Mouse (Mus musculus) kidney, adult 2 months (tissue): ENCODE results near the gene Pgs1.

Experiments used
- CTCF ChIP-seq: fragments of 200-500 bp; conservative IDR thresholded peaks from 2 replicates; pipeline ENCODE4 v1.5.1; 2011; ENCODE audit warnings: low read depth, mild to moderate bottlenecking, control low read depth, low read length, moderate library complexity, mixed read lengths; ENCODE audit not compliant: insufficient read depth, insufficient read length
- POLR2A ChIP-seq: fragments of 200-500 bp; IDR thresholded peaks from one replicate; pipeline ENCODE4 v1.6.1; 2011; ENCODE audit warnings: low read depth, low read length, control low read depth

DNA sequence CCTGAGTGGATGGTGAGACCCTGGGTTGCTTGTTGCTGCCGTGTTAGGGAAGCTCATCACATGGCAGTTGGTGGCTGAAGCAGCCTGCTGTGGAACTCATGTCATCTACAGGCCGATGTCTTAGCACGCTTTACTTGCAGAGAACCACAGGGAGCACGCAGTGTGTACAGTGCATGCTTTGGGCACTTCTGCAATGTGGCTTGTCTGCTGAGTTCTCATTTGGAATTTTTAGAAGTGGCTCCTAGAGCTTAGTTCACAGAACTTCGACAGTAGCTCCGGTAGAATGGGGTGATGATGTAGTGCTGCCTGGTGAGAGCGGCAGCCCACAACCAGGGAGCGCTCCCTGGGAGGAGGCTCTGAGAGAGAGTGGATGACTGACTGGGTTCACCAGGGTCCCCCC lies 22.8 kb downstream of the Pgs1 start:
- TF ChIP-seq CTCF (no peak), POLR2A (no peak)
